Mouse (Mus musculus) cortical plate, adult 2 months (tissue): ENCODE measurements around the gene Paqr6.
"Not testable (repeated sequence)": the region's sequence is repeated elsewhere in the genome, so short reads cannot be mapped to it uniquely, and the experiment has no call there.

Experiments used
- CTCF ChIP-seq: fragments of 200-500 bp; IDR thresholded peaks from 2 replicates; pipeline ENCODE4 v1.5.1; 2011; ENCODE audit warnings: mild to moderate bottlenecking, control low read depth, low read length; ENCODE audit not compliant: insufficient read depth; ENCODE audit errors: extremely low read depth
- POLR2A ChIP-seq: fragments of 200-500 bp; IDR thresholded peaks from 2 replicates; pipeline ENCODE4 v1.6.1; 2011; ENCODE audit warnings: mild to moderate bottlenecking, low read length, control low read depth; ENCODE audit not compliant: insufficient read depth; ENCODE audit errors: extremely low read depth

GRCm38 (mm10) chr3:88378599-88378998 lies 14.2 kb downstream of the Paqr6 start, which contains the start of gene Bglap2:
- TF ChIP-seq POLR2A, CTCF: not testable (repeated sequence)
